Mouse (Mus musculus) frontal cortex, adult (tissue): ENCODE measurements at regions not wholly inside any gene's neighbourhood (a gene's known extent, or its start where the extent isn't known, plus 50 kb on each side); places are given as distances from the start of the nearest gene placed in this dataset.

Experiments
- ATAC-seq: cut with Nextera tagmentation; 2 replicates; pipeline ENCODE4 v1.9.2; 2017; ENCODE audit warnings: mild to moderate bottlenecking, moderate library complexity, mixed read lengths; ENCODE audit not compliant: low TSS enrichment

- peak; percentile 57; the same call in 1 of the 2 replicates for ATAC-seq
Measured at GRCm38 (mm10) chr5:52309317-52310060, 54.1 kb upstream of the Sod3 start.

GRCm38 (mm10) chr5:52296303-52296702, 67.3 kb upstream of the Sod3 start:
- no peak for ATAC-seq

GRCm38 (mm10) chr5:52294466-52294865, 69.1 kb upstream of the Sod3 start:
- ATAC-seq: no peak

- ATAC-seq: no peak
Measured at GRCm38 (mm10) chr5:52288319-52288718, 75.3 kb upstream of the Sod3 start.

GRCm38 (mm10) chr5:52280871-52281270, 82.7 kb upstream of the Sod3 start:
- peak; percentile 27; the same call in 1 of the 2 replicates for ATAC-seq

- no peak for ATAC-seq
Measured at GRCm38 (mm10) chr5:52278111-52278510, 85.5 kb upstream of the Sod3 start.

GRCm38 (mm10) chr5:52263214-52263613, 72.9 kb upstream of the Dhx15 start:
- peak; percentile 99 for ATAC-seq

GRCm38 (mm10) chr5:52258075-52258474, 67.8 kb upstream of the Dhx15 start:
- no peak for ATAC-seq

- ATAC-seq: peak; percentile 93
Measured at GRCm38 (mm10) chr5:52254602-52255071, 64.3 kb upstream of the Dhx15 start.

GRCm38 (mm10) chr5:52249804-52250203, 59.5 kb upstream of the Dhx15 start:
- ATAC-seq: no peak

- ATAC-seq: no peak
Measured at GRCm38 (mm10) chr5:52243931-52244330, 53.6 kb upstream of the Dhx15 start.

- no peak for ATAC-seq
Measured at GRCm38 (mm10) chr5:52242414-52242813, 52.1 kb upstream of the Dhx15 start.

- ATAC-seq: no peak
Measured at GRCm38 (mm10) chr5:52240540-52240939, 50.2 kb upstream of the Dhx15 start.
